Mouse (Mus musculus) liver, adult 2 months (tissue): ENCODE measurements at regions not wholly inside any gene's neighbourhood (a gene's known extent, or its start where the extent isn't known, plus 50 kb on each side); places are given as distances from the start of the nearest gene placed in this dataset.

Experiments used
- CTCF ChIP-seq: fragments of 200-500 bp; IDR thresholded peaks from 2 replicates; pipeline ENCODE4 v1.5.1; 2011; ENCODE audit warnings: low read depth, low read length, control low read depth
- POLR2A ChIP-seq: fragments of 200-500 bp; IDR thresholded peaks from 2 replicates; pipeline ENCODE4 v1.6.1; 2011; ENCODE audit warnings: low read length, control low read depth; ENCODE audit not compliant: insufficient read depth; ENCODE audit errors: extremely low read depth

- no peak for TF ChIP-seq POLR2A
- no peak for TF ChIP-seq CTCF
These were observed 231.6 kb upstream of the Kazn start for GRCm38 (mm10) chr4:142470784-142471183.
